Mouse (Mus musculus): ENCODE measurements at regions not wholly inside any gene's neighbourhood (a gene's known extent, or its start where the extent isn't known, plus 50 kb on each side); places are given as distances from the start of the nearest gene placed in this dataset.

DNA sequence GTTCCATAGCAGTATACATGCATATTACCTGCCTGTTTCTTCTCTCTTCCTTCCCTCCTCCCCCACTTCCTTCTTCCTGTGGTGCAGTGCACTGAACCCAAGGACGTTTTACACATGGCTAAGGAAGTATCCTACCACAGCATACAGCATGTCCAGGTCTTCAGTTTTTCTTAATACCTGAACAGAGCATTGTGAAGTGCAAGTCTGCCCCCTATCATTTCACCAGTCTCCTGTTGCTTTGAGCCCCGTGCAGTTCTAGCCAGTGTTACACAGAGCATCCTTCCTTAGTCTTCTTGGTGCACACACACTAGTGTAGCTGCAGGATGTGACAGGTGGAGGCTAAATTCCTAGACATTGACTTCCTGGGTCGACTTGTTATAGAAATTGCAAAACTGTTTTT lies 53.7 kb upstream of the Foxb1 start:
- 64% methylated on average over 3 of the region's 3 CpGs for WGBS

GRCm38 (mm10) chr9:69823179-69823966 lies 62.6 kb upstream of the Foxb1 start:
- Histone ChIP-seq H3K9ac (replicated peaks; ENCODE audit: low read depth, low read length) (no peak overlapping the region), H3K27me3 (ENCODE audit: control insufficient read depth, insufficient read depth, low read length) (no peaks in the 10 kb centered on the region), H3K4me3 (ENCODE audit: low read depth, low read length) (no peak overlapping the region), H3K4me2 (ENCODE audit: low read depth, low read length) (no peak overlapping the region), H3K9me3 (ENCODE audit: control insufficient read depth, low read length) (no peaks in the 10 kb centered on the region), H3K36me3 (ENCODE audit: control insufficient read depth, insufficient read depth, low read length) (no peaks in the 10 kb centered on the region), H3K27ac (ENCODE audit: low read depth, low read length) (no peak overlapping the region), H3K4me1 (ENCODE audit: control insufficient read depth, insufficient read depth, low read length) (no peaks in the 10 kb centered on the region)
- ATAC-seq (ENCODE audit: low read depth), result no peak
- WGBS, result 59% methylated on average over 9 of the region's 9 CpGs

More for the DNA sequence above, 53.7 kb upstream of the Foxb1 start:
- Histone ChIP-seq H3K27ac (ENCODE audit: low read depth, low read length) (no peak overlapping the region), H3K9ac (replicated peaks; ENCODE audit: low read depth, low read length) (no peak overlapping the region), H3K27me3 (ENCODE audit: control insufficient read depth, insufficient read depth, low read length) (no peaks in the 10 kb centered on the region), H3K4me1 (ENCODE audit: control insufficient read depth, insufficient read depth, low read length) (no peaks in the 10 kb centered on the region), H3K4me2 (ENCODE audit: low read depth, low read length) (no peak overlapping the region), H3K4me3 (ENCODE audit: low read depth, low read length) (no peak overlapping the region), H3K36me3 (ENCODE audit: control insufficient read depth, insufficient read depth, low read length) (no peaks in the 10 kb centered on the region), H3K9me3 (ENCODE audit: control insufficient read depth, low read length) (no peaks in the 10 kb centered on the region)
- ATAC-seq (ENCODE audit: low read depth), result no peak

GRCm38 (mm10) chr9:69828428-69828827 lies 67.7 kb upstream of the Foxb1 start:
- ATAC-seq (ENCODE audit: low read depth), result peak; percentile 78
- Histone ChIP-seq H3K36me3 (ENCODE audit: control insufficient read depth, insufficient read depth, low read length) (no peaks in the 10 kb centered on the region), H3K9ac (replicated peaks; ENCODE audit: low read depth, low read length) (no peak overlapping the region), H3K4me3 (ENCODE audit: low read depth, low read length) (no peak overlapping the region), H3K27me3 (ENCODE audit: control insufficient read depth, insufficient read depth, low read length) (no peaks in the 10 kb centered on the region), H3K27ac (ENCODE audit: low read depth, low read length) (no peak overlapping the region), H3K4me1 (ENCODE audit: control insufficient read depth, insufficient read depth, low read length) (0 out of 2 replicates have a peak, but pooled peaks cover 3% of the 10 kb centered on the region), H3K4me2 (ENCODE audit: low read depth, low read length) (no peak overlapping the region), H3K9me3 (ENCODE audit: control insufficient read depth, low read length) (no peaks in the 10 kb centered on the region)
- WGBS, result 23% methylated on average over 6 of the region's 6 CpGs

DNA sequence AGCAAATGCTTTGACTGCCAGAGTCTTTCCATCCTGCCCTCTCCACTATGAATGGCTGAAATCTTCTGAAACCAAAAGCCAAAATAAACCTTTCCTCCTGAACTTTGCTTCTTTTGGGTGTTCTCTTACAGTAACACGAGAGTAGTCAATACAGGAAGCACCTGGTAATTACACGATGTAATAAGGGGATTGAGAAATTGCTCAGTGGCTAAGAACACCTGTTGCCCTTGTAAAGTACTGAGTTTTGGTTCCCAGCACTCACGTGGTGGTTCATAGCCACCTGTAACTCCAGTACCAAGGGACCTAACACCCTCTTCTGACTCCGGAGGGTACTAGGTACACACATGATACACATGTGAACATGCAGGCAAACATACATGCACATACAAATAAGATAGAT lies 74.7 kb upstream of the Foxb1 start:
- Histone ChIP-seq H3K4me1 (ENCODE audit: control insufficient read depth, insufficient read depth, low read length) (no peaks in the 10 kb centered on the region), H3K4me2 (ENCODE audit: low read depth, low read length) (no peak overlapping the region), H3K4me3 (ENCODE audit: low read depth, low read length) (no peak overlapping the region), H3K27me3 (ENCODE audit: control insufficient read depth, insufficient read depth, low read length) (no peaks in the 10 kb centered on the region), H3K27ac (ENCODE audit: low read depth, low read length) (no peak overlapping the region), H3K9me3 (ENCODE audit: control insufficient read depth, low read length) (no peaks in the 10 kb centered on the region), H3K9ac (replicated peaks; ENCODE audit: low read depth, low read length) (no peak overlapping the region), H3K36me3 (ENCODE audit: control insufficient read depth, insufficient read depth, low read length) (no peaks in the 10 kb centered on the region)
- ATAC-seq (ENCODE audit: low read depth), result no peak
- WGBS, result 89% methylated on average over 4 of the region's 4 CpGs

- Histone ChIP-seq H3K9ac (replicated peaks; ENCODE audit: low read depth, low read length) (no peak overlapping the region), H3K9me3 (ENCODE audit: control insufficient read depth, low read length) (no peaks in the 10 kb centered on the region), H3K36me3 (ENCODE audit: control insufficient read depth, insufficient read depth, low read length) (no peaks in the 10 kb centered on the region), H3K27ac (ENCODE audit: low read depth, low read length) (no peak overlapping the region), H3K4me3 (ENCODE audit: low read depth, low read length) (no peak overlapping the region), H3K27me3 (ENCODE audit: control insufficient read depth, insufficient read depth, low read length) (no peaks in the 10 kb centered on the region), H3K4me2 (ENCODE audit: low read depth, low read length) (no peak overlapping the region), H3K4me1 (ENCODE audit: control insufficient read depth, insufficient read depth, low read length) (no peaks in the 10 kb centered on the region)
- WGBS, result 72% methylated on average over 2 of the region's 2 CpGs
- ATAC-seq (ENCODE audit: low read depth), result no peak
Measured at GRCm38 (mm10) chr9:69839198-69839597, 78.5 kb upstream of the Foxb1 start.

GRCm38 (mm10) chr9:69844712-69845111 lies 84.0 kb upstream of the Foxb1 start:
- 30% methylated on average over 6 of the region's 6 CpGs for WGBS
- no peak overlapping the region for H3K27ac ChIP-seq (ENCODE audit: low read depth, low read length)

DNA sequence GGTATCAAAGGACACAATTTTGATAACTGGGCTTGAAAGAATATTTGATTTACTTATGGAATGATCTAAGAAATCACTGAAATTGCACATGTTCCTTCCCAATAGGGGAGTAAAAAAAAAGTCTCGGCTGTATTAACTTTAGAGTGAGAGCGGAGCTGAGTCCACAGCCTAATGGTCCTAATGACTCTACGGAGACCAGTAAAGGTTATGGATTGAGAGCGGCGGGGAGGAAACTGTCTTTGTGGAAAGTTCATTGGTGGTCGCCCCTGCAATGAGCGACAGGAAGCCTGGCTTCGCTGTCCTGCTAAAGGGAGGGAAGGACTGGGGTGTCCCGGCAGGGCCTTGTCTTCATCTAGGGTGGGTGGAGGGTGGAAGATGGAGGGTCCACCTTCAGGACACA lies 84.5 kb upstream of the Foxb1 start:
- no peaks in the 10 kb centered on the region for H3K27me3 ChIP-seq (ENCODE audit: control insufficient read depth, insufficient read depth, low read length)
- H3K27ac ChIP-seq (ENCODE audit: low read depth, low read length), result no peak overlapping the region
- 23% methylated on average over 9 of the region's 9 CpGs for WGBS
- H3K9ac ChIP-seq (replicated peaks; ENCODE audit: low read depth, low read length), result no peak overlapping the region
- no peak overlapping the region for H3K4me2 ChIP-seq (ENCODE audit: low read depth, low read length)
- 0 out of 2 replicates have a peak, but pooled peaks cover 3% of the 10 kb centered on the region for H3K4me1 ChIP-seq (ENCODE audit: control insufficient read depth, insufficient read depth, low read length)
- H3K4me3 ChIP-seq (ENCODE audit: low read depth, low read length), result no peak overlapping the region
- no peaks in the 10 kb centered on the region for H3K36me3 ChIP-seq (ENCODE audit: control insufficient read depth, insufficient read depth, low read length)
- ATAC-seq (ENCODE audit: low read depth), result no peak; the same call in 1 of the 2 replicates
- no peaks in the 10 kb centered on the region for H3K9me3 ChIP-seq (ENCODE audit: control insufficient read depth, low read length)

More at GRCm38 (mm10) chr9:69844712-69845111, 84.0 kb upstream of the Foxb1 start:
- Histone ChIP-seq H3K4me3 (ENCODE audit: low read depth, low read length) (no peak overlapping the region), H3K36me3 (ENCODE audit: control insufficient read depth, insufficient read depth, low read length) (no peaks in the 10 kb centered on the region), H3K4me2 (ENCODE audit: low read depth, low read length) (no peak overlapping the region), H3K9ac (replicated peaks; ENCODE audit: low read depth, low read length) (no peak overlapping the region), H3K9me3 (ENCODE audit: control insufficient read depth, low read length) (no peaks in the 10 kb centered on the region), H3K4me1 (ENCODE audit: control insufficient read depth, insufficient read depth, low read length) (0 out of 2 replicates have a peak, but pooled peaks cover 3% of the 10 kb centered on the region), H3K27me3 (ENCODE audit: control insufficient read depth, insufficient read depth, low read length) (no peaks in the 10 kb centered on the region)
- peak; percentile 71 for ATAC-seq (ENCODE audit: low read depth)

DNA sequence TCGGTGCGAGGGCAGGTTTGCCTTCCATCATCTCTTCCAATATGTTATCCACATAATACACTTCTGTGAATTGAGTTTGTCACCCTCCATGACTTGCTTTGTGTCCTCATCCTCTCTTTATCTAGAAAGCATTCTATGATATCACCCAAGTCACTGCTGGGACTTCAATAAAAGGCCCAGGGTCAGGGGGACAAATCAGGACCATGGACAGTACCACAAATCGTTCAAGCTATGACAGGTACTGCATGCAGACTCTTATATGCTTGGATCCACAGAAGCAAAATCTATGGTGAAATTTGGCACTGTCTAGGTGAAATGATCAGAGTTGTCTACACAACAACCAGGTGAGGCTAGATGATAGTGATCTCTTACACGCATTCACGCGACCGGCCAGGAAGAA lies 95.9 kb upstream of the Foxb1 start:
- no peak for ATAC-seq (ENCODE audit: low read depth)
- H3K27me3 ChIP-seq (ENCODE audit: control insufficient read depth, insufficient read depth, low read length), result no peaks in the 10 kb centered on the region
- WGBS, result 89% methylated on average over 7 of the region's 7 CpGs
- no peaks in the 10 kb centered on the region for H3K4me1 ChIP-seq (ENCODE audit: control insufficient read depth, insufficient read depth, low read length)
- no peak overlapping the region for H3K4me2 ChIP-seq (ENCODE audit: low read depth, low read length)
- H3K4me3 ChIP-seq (ENCODE audit: low read depth, low read length), result no peak overlapping the region
- H3K27ac ChIP-seq (ENCODE audit: low read depth, low read length), result no peak overlapping the region
- H3K9ac ChIP-seq (replicated peaks; ENCODE audit: low read depth, low read length), result no peak overlapping the region
- H3K36me3 ChIP-seq (ENCODE audit: control insufficient read depth, insufficient read depth, low read length), result no peaks in the 10 kb centered on the region
- H3K9me3 ChIP-seq (ENCODE audit: control insufficient read depth, low read length), result no peaks in the 10 kb centered on the region

- Histone ChIP-seq H3K36me3 (ENCODE audit: control insufficient read depth, insufficient read depth, low read length) (no peaks in the 10 kb centered on the region), H3K4me2 (ENCODE audit: low read depth, low read length) (no peak overlapping the region), H3K4me1 (ENCODE audit: control insufficient read depth, insufficient read depth, low read length) (no peaks in the 10 kb centered on the region), H3K27ac (ENCODE audit: low read depth, low read length) (no peak overlapping the region), H3K9ac (replicated peaks; ENCODE audit: low read depth, low read length) (no peak overlapping the region), H3K4me3 (ENCODE audit: low read depth, low read length) (no peak overlapping the region), H3K27me3 (ENCODE audit: control insufficient read depth, insufficient read depth, low read length) (no peaks in the 10 kb centered on the region), H3K9me3 (ENCODE audit: control insufficient read depth, low read length) (no peaks in the 10 kb centered on the region)
- WGBS, result 63% methylated on average over 3 of the region's 3 CpGs
- ATAC-seq (ENCODE audit: low read depth), result no peak
Measured at GRCm38 (mm10) chr9:69858619-69859018, 97.9 kb upstream of the Foxb1 start.
